Mouse (Mus musculus) liver, embryonic 15.5 days (tissue): ENCODE results near the gene Lpp. TPM values are rescaled to one million over a fixed set of nuclear protein-coding genes. Genes with fewer than 3 reads are reported as not detected.
A peak's percentile ranks its signal among the peaks of the same experiment; 100 is the strongest.

Source experiments
- ATAC-seq: fragments of 200-750 bp; cut with Nextera tagmentation; 2 replicates; pipeline ENCODE4 v1.8.0; 2017; ENCODE audit warnings: moderate number of reproducible peaks, mild to moderate bottlenecking, moderate library complexity; ENCODE audit not compliant: insufficient read depth
- H3K27ac ChIP-seq: fragments of 300-500 bp; sonication (generic); replicated peaks from 2 replicates; pipeline ENCODE4 v1.5.1; 2015; ENCODE audit warnings: mild to moderate bottlenecking, inconsistent platforms
- H3K27me3 ChIP-seq: fragments of 300-500 bp; sonication (generic); 2 replicates; pipeline ENCODE4 v1.6.1; 2015; ENCODE audit warnings: mild to moderate bottlenecking, inconsistent platforms
- H3K36me3 ChIP-seq: fragments of 300-500 bp; sonication (generic); replicated peaks from 2 replicates; pipeline ENCODE4 v1.6.1; 2015; ENCODE audit warnings: moderate library complexity, mild to moderate bottlenecking, inconsistent platforms
- H3K4me1 ChIP-seq: fragments of 300-500 bp; sonication (generic); replicated peaks from 2 replicates; pipeline ENCODE4 v1.6.1; 2015; ENCODE audit warnings: inconsistent platforms
- H3K4me2 ChIP-seq: fragments of 300-500 bp; sonication (generic); 2 replicates; pipeline ENCODE4 v1.6.1; 2015; ENCODE audit warnings: moderate library complexity, mild to moderate bottlenecking, inconsistent platforms
- H3K4me3 ChIP-seq: fragments of 300-500 bp; sonication (generic); replicated peaks from 2 replicates; pipeline ENCODE4 v1.5.1; 2015; ENCODE audit warnings: mild to moderate bottlenecking, inconsistent platforms
- H3K9ac ChIP-seq: fragments of 300-500 bp; sonication (generic); 2 replicates; pipeline ENCODE4 v1.6.1; 2015; ENCODE audit warnings: moderate library complexity, mild to moderate bottlenecking, inconsistent platforms
- H3K9me3 ChIP-seq: fragments of 300-500 bp; sonication (generic); replicated peaks from 2 replicates; pipeline ENCODE4 v1.6.1; 2016; ENCODE audit warnings: inconsistent platforms
- WGBS: fragments of 180-500 bp; shearing (Covaris S2); methylation state at CpG from one replicate; pipeline ENCODE4 v1.1.7; 2015; ENCODE audit warnings: mixed read lengths; ENCODE audit not compliant: insufficient replicate concordance; 5-methylcytosine and 5-hydroxymethylcytosine counted together
- microRNA counts: library from miRNA; unstranded; fragments of <30 nt; microRNA quantifications from one replicate; lab custom pipeline; 2016
- microRNA-seq: library from miRNA; unstranded; fragments of <30 nt; microRNA quantifications from one replicate; pipeline ENCODE4, GENCODE M21; 2016
- polyA plus RNA-seq: library from polyadenylated mRNA; unstranded; fragments of >200 nt; fragmentation: Nextera tagmentation; extraction: Ambion mirVana; gene quantifications from 2 replicates; pipeline ENCODE4 v1.2.1, GENCODE M21; 2015

Lpp gene
- polyA plus RNA-seq, 1 experiment from 2014 or later: 7.2 TPM

- WGBS: 40% methylated on average over 6 of the region's 6 CpGs
- Histone ChIP-seq H3K9ac (no peak overlapping the region), H3K27ac (no peak overlapping the region), H3K27me3 (no peaks in the 10 kb centered on the region), H3K4me3 (no peak overlapping the region), H3K36me3 (no peaks in the 10 kb centered on the region), H3K4me2 (no peak overlapping the region), H3K4me1 (no peaks in the 10 kb centered on the region), H3K9me3 (no peaks in the 10 kb centered on the region)
- ATAC-seq: no peak
Observed at GRCm38 (mm10) chr16:25038529-25038928, 645.2 kb downstream of the Lpp start.

- 49% methylated on average over 10 of the region's 10 CpGs for WGBS
Observed at GRCm38 (mm10) chr16:25039904-25040303, 646.6 kb downstream of the Lpp start.

DNA sequence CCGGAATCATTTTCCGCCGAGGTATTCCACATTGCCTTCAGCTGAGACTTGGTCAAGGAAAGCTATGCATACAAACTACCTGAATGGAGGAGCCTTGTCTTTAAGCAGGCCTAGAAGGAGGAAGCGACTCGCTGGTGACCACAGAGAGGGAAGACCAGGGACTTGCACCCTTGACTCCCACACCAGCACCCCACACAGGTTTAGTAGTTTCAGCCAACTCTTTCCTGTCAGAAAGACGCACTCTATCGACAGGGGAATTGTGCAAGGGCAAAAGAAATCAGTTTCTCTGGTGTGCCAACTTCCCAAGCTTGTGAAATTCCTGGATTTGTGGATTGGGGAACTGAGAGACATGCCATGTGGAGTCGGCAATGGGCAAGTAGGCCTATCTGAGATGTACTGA lies 647.9 kb downstream of the Lpp start:
- Histone ChIP-seq H3K4me3 (no peak overlapping the region), H3K9me3 (no peaks in the 10 kb centered on the region), H3K4me1 (no peaks in the 10 kb centered on the region), H3K36me3 (no peaks in the 10 kb centered on the region), H3K27ac (no peak overlapping the region), H3K4me2 (no peak overlapping the region), H3K9ac (no peak overlapping the region), H3K27me3 (no peaks in the 10 kb centered on the region)
- ATAC-seq: no peak
- WGBS: 56% methylated on average over 8 of the region's 8 CpGs

More at GRCm38 (mm10) chr16:25039904-25040303, 646.6 kb downstream of the Lpp start:
- Histone ChIP-seq H3K27me3 (no peaks in the 10 kb centered on the region), H3K36me3 (no peaks in the 10 kb centered on the region), H3K4me2 (no peak overlapping the region), H3K9ac (no peak overlapping the region), H3K4me1 (no peaks in the 10 kb centered on the region), H3K27ac (no peak overlapping the region), H3K4me3 (no peak overlapping the region), H3K9me3 (no peaks in the 10 kb centered on the region)
- ATAC-seq: no peak

- H3K27me3 ChIP-seq: no peaks in the 10 kb centered on the region
- H3K9me3 ChIP-seq: no peaks in the 10 kb centered on the region
- no peak overlapping the region for H3K27ac ChIP-seq
- no peak overlapping the region for H3K4me2 ChIP-seq
- no peak overlapping the region for H3K4me3 ChIP-seq
- H3K36me3 ChIP-seq: no peaks in the 10 kb centered on the region
- no peak overlapping the region for H3K9ac ChIP-seq
- 42% methylated on average over 5 of the region's 5 CpGs for WGBS
- no peak for ATAC-seq
- no peaks in the 10 kb centered on the region for H3K4me1 ChIP-seq
Observed at GRCm38 (mm10) chr16:25041855-25042529, 648.7 kb downstream of the Lpp start.

MicroRNAs encoded within 50 kb of the gene (microRNA counts, 519-probe panel; counts per million panel counts)
- 3,353 counts per million, percentile 67 among the panel's probes with 10 or more counts for microRNA mmu-miR-28 (lab: Ali Mortazavi, UCI)

Small RNA genes within 50 kb of the gene (microRNA-seq; reads per million reads assigned to microRNA genes)
- gene Mir28a: 1,116 reads per million, percentile 78 among the genes with 10 or more reads in this experiment
